Mouse (Mus musculus) liver, embryonic 11.5 days (tissue): ENCODE results near the gene Rab40c. TPM values are rescaled to one million over a fixed set of nuclear protein-coding genes. Genes with fewer than 3 reads are reported as not detected.

Experiments used
- polyA plus RNA-seq: library from polyadenylated mRNA; unstranded; fragments of >200 nt; fragmentation: Nextera tagmentation; extraction: Ambion mirVana; gene quantifications from 2 replicates; pipeline ENCODE4 v1.2.1, GENCODE M21; 2014

Rab40c gene
- polyA plus RNA-seq, 1 experiment from 2014 or later: 10.7 TPM

Other genes starting within 250 kb of the Rab40c start
- gene Gng13, start 202.6 kb downstream of the Rab40c start, polyA plus RNA-seq: 0.42 and 1.3 TPM in 2 replicates
- 32.0 and 35.6 TPM in 2 replicates for gene Chtf18, start 192.3 kb downstream of the Rab40c start, polyA plus RNA-seq
- gene Rpusd1, start 192.1 kb downstream of the Rab40c start, polyA plus RNA-seq: 16.6 and 17.5 TPM in 2 replicates
- gene Mslnl, start 183.7 kb downstream of the Rab40c start, polyA plus RNA-seq: not detected in 2 replicates
- 0.29 and 0.55 TPM in 2 replicates for gene Msln, start 165.3 kb downstream of the Rab40c start, polyA plus RNA-seq
- gene Narfl, start 146.0 kb downstream of the Rab40c start, polyA plus RNA-seq: 28.4 and 29.9 TPM in 2 replicates
- 22.7 and 25.0 TPM in 2 replicates for gene Haghl, start 134.1 kb downstream of the Rab40c start, polyA plus RNA-seq
- 0.25 and 0.33 TPM in 2 replicates for gene Ccdc78, start 133.1 kb downstream of the Rab40c start, polyA plus RNA-seq
- gene Fam173a, start 126.8 kb downstream of the Rab40c start, polyA plus RNA-seq: 83.7 and 83.8 TPM in 2 replicates
- not detected in 2 replicates for gene AC134908.4, start 124.1 kb downstream of the Rab40c start, polyA plus RNA-seq
- 7.6 and 10.8 TPM in 2 replicates for gene Metrn, start 122.6 kb downstream of the Rab40c start, polyA plus RNA-seq
- 0.99 and 1.2 TPM in 2 replicates for gene Fbxl16, start 110.6 kb downstream of the Rab40c start, polyA plus RNA-seq
- 29.8 and 31.9 TPM in 2 replicates for gene Wdr24, start 96.1 kb downstream of the Rab40c start, polyA plus RNA-seq
- gene Jmjd8, start 90.9 kb downstream of the Rab40c start, polyA plus RNA-seq: 36.6 and 37.0 TPM in 2 replicates
- gene Stub1, start 86.3 kb downstream of the Rab40c start, polyA plus RNA-seq: 249 and 252 TPM in 2 replicates
- gene Rhbdl1, start 82.4 kb downstream of the Rab40c start, polyA plus RNA-seq: 0.60 and 1.6 TPM in 2 replicates
- 0.78 and 1.1 TPM in 2 replicates for gene Gm20683, start 78.0 kb downstream of the Rab40c start, polyA plus RNA-seq
- 9.6 and 12.8 TPM in 2 replicates for gene Rhot2, start 74.9 kb downstream of the Rab40c start, polyA plus RNA-seq
- 22.2 and 25.7 TPM in 2 replicates for gene Wdr90, start 58.2 kb downstream of the Rab40c start, polyA plus RNA-seq
- gene Mcrip2, start 51.0 kb downstream of the Rab40c start, polyA plus RNA-seq: 96.5 and 110 TPM in 2 replicates
- 70.7 and 74.5 TPM in 2 replicates for gene Mettl26, start 44.7 kb downstream of the Rab40c start, polyA plus RNA-seq
- gene Wfikkn1, start 38.9 kb downstream of the Rab40c start, polyA plus RNA-seq: 2.1 and 2.4 TPM in 2 replicates
- 137 and 139 TPM in 2 replicates for gene Pigq, start 25.2 kb upstream of the Rab40c start, polyA plus RNA-seq
- gene Nhlrc4, start 25.2 kb upstream of the Rab40c start, polyA plus RNA-seq: 0.85 and 1.4 TPM in 2 replicates
- gene A930017K11Rik, start 32.8 kb upstream of the Rab40c start, polyA plus RNA-seq: 0.68 and 0.85 TPM in 2 replicates
- gene Capn15, start 66.1 kb upstream of the Rab40c start, polyA plus RNA-seq: 23.0 and 27.4 TPM in 2 replicates
- gene Rab11fip3, start 149.8 kb upstream of the Rab40c start, polyA plus RNA-seq: 7.0 and 7.6 TPM in 2 replicates
- gene Decr2, start 170.6 kb upstream of the Rab40c start, polyA plus RNA-seq: 18.2 and 20.1 TPM in 2 replicates
- 111 and 120 TPM in 2 replicates for gene Nme4, start 175.9 kb upstream of the Rab40c start, polyA plus RNA-seq
- 1.6 and 2.1 TPM in 2 replicates for gene Tmem8, start 193.6 kb upstream of the Rab40c start, polyA plus RNA-seq
- 253 TPM in 2 replicates for gene Mrpl28, start 203.8 kb upstream of the Rab40c start, polyA plus RNA-seq
- 12.8 and 13.1 TPM in 2 replicates for gene Axin1, start 219.0 kb upstream of the Rab40c start, polyA plus RNA-seq